17 mouse cellular contexts compared by ENCODE assay signal in the genomic region with DNA sequence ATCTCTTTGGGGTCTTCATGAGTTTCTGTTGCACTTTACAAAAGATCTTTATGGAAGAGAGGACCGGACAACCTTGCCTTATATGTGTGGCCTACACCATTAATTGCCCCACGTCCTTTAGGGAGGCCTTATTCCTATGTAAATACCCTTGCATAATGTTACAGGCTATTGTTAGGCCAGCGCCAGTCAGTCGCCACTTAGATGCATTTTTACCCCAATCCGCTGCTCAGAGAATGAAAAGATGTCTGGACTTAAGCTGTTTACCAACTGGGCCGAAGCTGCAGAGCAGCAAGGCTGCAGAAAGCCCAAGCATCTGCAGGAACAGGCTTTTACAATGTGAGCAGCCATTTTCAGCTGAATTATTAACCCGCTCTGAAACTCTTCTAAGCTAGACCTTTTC.
DNase-seq lines count a peak whose midpoint lies in the region; ATAC-seq and TF ChIP-seq lines count a peak whose summit lies in the region.
"Had no signal": no experiment of that assay in that cellular context is flagged by ENCODE, and none has a peak within 500 bp of the region (broad histone marks: within the 10 kb centered on the region; RNA-seq: fewer than 3 reads in every experiment).

No protein-coding gene starts in this region.

- no peak for TF ChIP-seq CTCF in cerebellum, adult 2 months (IDR thresholded peaks at IDR 0.05; ENCODE audit: borderline replicate concordance, insufficient read depth, low read depth, low read length)

- no peak for ATAC-seq in embryonic facial prominence, embryonic 11.5 days (replicated peaks; ENCODE audit: insufficient number of reproducible peaks, low FRiP score, low TSS enrichment, low read depth)
- ATAC-seq in midbrain, embryonic 11.5 days (ENCODE audit: low FRiP score): peak; percentile 75
- ATAC-seq in frontal cortex, adult (ENCODE audit: low TSS enrichment): no peak
- ATAC-seq: intestine, embryonic 16.5 days had no signal

- no peak overlapping the region for H3K27ac ChIP-seq in embryonic facial prominence, embryonic 11.5 days (replicated peaks; ENCODE audit: low read depth, low read length)
- peak overlapping the region; percentile 92 for H3K27ac ChIP-seq in midbrain, embryonic 11.5 days (ENCODE audit: low read depth, low read length)
- H3K27ac ChIP-seq in cerebellum, adult 2 months (ENCODE audit: insufficient read depth, low read length): no peak overlapping the region
- H3K27ac ChIP-seq: embryonic facial prominence, embryonic 13.5 days; gastrocnemius, adult 2 months; kidney, embryonic 15.5 days; liver, embryonic 13.5 days had no signal

- H3K4me2 ChIP-seq in embryonic facial prominence, embryonic 11.5 days (ENCODE audit: low read depth, low read length): no peak overlapping the region
- peak overlapping the region; percentile 32 for H3K4me2 ChIP-seq in midbrain, embryonic 11.5 days
- H3K4me2 ChIP-seq: liver, embryonic 13.5 days had no signal

- WGBS in embryonic facial prominence, embryonic 11.5 days: 32% methylated on average over 7 of the region's 7 CpGs
- 8% methylated on average over 7 of the region's 7 CpGs for WGBS in midbrain, embryonic 11.5 days
- 89% methylated on average over 7 of the region's 7 CpGs for WGBS in cerebellum, adult 2 months

- no peak overlapping the region for H3K9ac ChIP-seq in embryonic facial prominence, embryonic 11.5 days (replicated peaks; ENCODE audit: low read length)
- H3K9ac ChIP-seq in midbrain, embryonic 11.5 days (ENCODE audit: low read length): peak overlapping the region; percentile 51
- H3K9ac ChIP-seq: embryonic facial prominence, embryonic 13.5 days; kidney, embryonic 15.5 days; liver, embryonic 13.5 days had no signal

- no peak for TF ChIP-seq POLR2A in cerebellum, adult 2 months (IDR thresholded peaks at IDR 0.05; ENCODE audit: borderline replicate concordance, insufficient read depth, low read length)

- no peaks in the 10 kb centered on the region for H3K9me3 ChIP-seq in embryonic facial prominence, embryonic 11.5 days (replicated peaks; ENCODE audit: control insufficient read depth, low read length)
- H3K9me3 ChIP-seq in midbrain, embryonic 11.5 days (ENCODE audit: control insufficient read depth, low read length): 0 out of 2 replicates have a peak, but pooled peaks cover 4% of the 10 kb centered on the region
- H3K9me3 ChIP-seq: embryonic facial prominence, embryonic 13.5 days; G1E; kidney, embryonic 15.5 days; liver, embryonic 13.5 days had no signal

- H3K4me1 ChIP-seq in embryonic facial prominence, embryonic 11.5 days (ENCODE audit: control insufficient read depth, insufficient read depth, low read length): no peaks in the 10 kb centered on the region; the same call in 1 of the 2 replicates
- peaks cover 46% of the 10 kb centered on the region for H3K4me1 ChIP-seq in midbrain, embryonic 11.5 days (ENCODE audit: control insufficient read depth, insufficient read depth, low read length)
- H3K4me1 ChIP-seq in cerebellum, adult 2 months (ENCODE audit: control insufficient read depth, insufficient read depth, low read length): no peaks in the 10 kb centered on the region
- H3K4me1 ChIP-seq: liver, embryonic 13.5 days had no signal

- H3K36me3 ChIP-seq in embryonic facial prominence, embryonic 11.5 days (replicated peaks; ENCODE audit: control insufficient read depth, insufficient read depth, low read depth, low read length): no peaks in the 10 kb centered on the region
- H3K36me3 ChIP-seq in midbrain, embryonic 11.5 days (ENCODE audit: control insufficient read depth, insufficient read depth, low read length): no peaks in the 10 kb centered on the region
- H3K36me3 ChIP-seq: embryonic facial prominence, embryonic 13.5 days; G1E; kidney, embryonic 15.5 days; liver, embryonic 13.5 days had no signal

- H3K4me3 ChIP-seq in embryonic facial prominence, embryonic 11.5 days (ENCODE audit: low read depth, low read length): no peak overlapping the region
- no peak overlapping the region for H3K4me3 ChIP-seq in midbrain, embryonic 11.5 days (ENCODE audit: low read depth, low read length)
- no peak overlapping the region for H3K4me3 ChIP-seq in cerebellum, adult 2 months (replicated peaks; ENCODE audit: insufficient read depth, low read depth, low read length)
- H3K4me3 ChIP-seq: gastrocnemius, adult 2 months; liver, embryonic 13.5 days had no signal

- peaks cover 8% of the 10 kb centered on the region; the same call in 1 of the 2 replicates for H3K27me3 ChIP-seq in embryonic facial prominence, embryonic 11.5 days (ENCODE audit: control insufficient read depth, insufficient read depth, low read length)
- no peaks in the 10 kb centered on the region for H3K27me3 ChIP-seq in midbrain, embryonic 11.5 days (ENCODE audit: control insufficient read depth, insufficient read depth, low read length)
- no peaks in the 10 kb centered on the region for H3K27me3 ChIP-seq in cerebellum, adult 2 months (ENCODE audit: control insufficient read depth, insufficient read depth, low read length)

- DNase-seq in retina, postnatal 1 day: peak; percentile 26
- DNase-seq in retina, embryonic 14.5 days (ENCODE audit: low spot score): no peak
- DNase-seq in embryonic facial prominence, embryonic 11.5 days (ENCODE audit: low spot score): peak; percentile 24
- peak; percentile 95 for DNase-seq in midbrain, embryonic 11.5 days (ENCODE audit: low spot score, missing footprints)
- DNase-seq in cerebellum, adult 2 months: no peak
- DNase-seq in cerebellum, postnatal 25 days: no peak
- DNase-seq: cerebellum, postnatal 10 days; gastrocnemius, adult 2 months; heart, adult 18-20 months; left cerebral cortex, postnatal 4 days; liver, embryonic 13.5 days; right cerebral cortex, postnatal 14 days had no signal

Comparison
In these comparisons a context has a peak if more than half of its experiments do, and no peak if none do; other contexts are left out.
1. DNase-seq: peak in retina, postnatal 1 day (single experiment), embryonic facial prominence, embryonic 11.5 days (single experiment) and midbrain, embryonic 11.5 days (single experiment); none in retina, embryonic 14.5 days (single experiment), cerebellum, adult 2 months (0 of 2) and cerebellum, postnatal 25 days (0 of 2).